Mouse (Mus musculus) testis, adult 2 months (tissue): ENCODE results near the gene Samm50. TPM values are rescaled to one million over a fixed set of nuclear protein-coding genes. Genes with fewer than 3 reads are reported as not detected.

Source experiments
- H3K27ac ChIP-seq: fragments of 200-500 bp; 2 replicates; pipeline ENCODE4 v1.5.1; 2012; ENCODE audit warnings: low read depth, low read length; ENCODE audit not compliant: control insufficient read depth, insufficient read depth
- H3K27me3 ChIP-seq: fragments of 200-500 bp; 2 replicates; pipeline ENCODE4 v1.6.1; 2012; ENCODE audit warnings: mild to moderate bottlenecking, low read length, moderate library complexity; ENCODE audit not compliant: control insufficient read depth, insufficient read depth
- H3K36me3 ChIP-seq: fragments of 200-500 bp; 2 replicates; pipeline ENCODE4 v1.6.1; 2012; ENCODE audit warnings: mild to moderate bottlenecking, low read length; ENCODE audit not compliant: control insufficient read depth, insufficient read depth
- H3K4me1 ChIP-seq: fragments of 200-500 bp; 2 replicates; pipeline ENCODE4 v1.6.1; 2012; ENCODE audit warnings: low read length; ENCODE audit not compliant: control insufficient read depth, insufficient read depth
- H3K4me3 ChIP-seq: fragments of 200-500 bp; 2 replicates; pipeline ENCODE4 v1.5.1; 2012; ENCODE audit warnings: low read depth, mild to moderate bottlenecking, low read length, moderate library complexity, mixed read lengths; ENCODE audit not compliant: control insufficient read depth
- CTCF ChIP-seq: fragments of 200-500 bp; IDR thresholded peaks from 2 replicates; pipeline ENCODE4 v1.5.1; 2012; ENCODE audit warnings: low read depth, mild to moderate bottlenecking, inconsistent platforms, low read length, moderate library complexity; ENCODE audit not compliant: control insufficient read depth, insufficient read depth, insufficient replicate concordance
- POLR2A ChIP-seq: fragments of 200-500 bp; IDR thresholded peaks from 2 replicates; pipeline ENCODE4 v1.6.1; 2012; ENCODE audit warnings: low read depth, mild to moderate bottlenecking, inconsistent platforms, low read length, moderate library complexity; ENCODE audit not compliant: control insufficient read depth
- polyA plus RNA-seq: library from polyadenylated mRNA; depleted of rRNA; stranded (reverse); fragments of >200 nt; gene quantifications from 2 replicates; pipeline ENCODE4 v1.2.3, GENCODE M21; 2012

The Samm50 gene
- polyA plus RNA-seq, 1 experiment, result 8.7 TPM

- Histone ChIP-seq H3K27ac (peak overlapping the region; percentile 14; the same call in 1 of the 2 replicates), H3K4me1 (peaks cover 2% of the 10 kb centered on the region; the same call in 1 of the 2 replicates)
- TF ChIP-seq POLR2A, result no peak
Measured at GRCm38 (mm10) chr15:84216461-84217084, 24.5 kb downstream of the Samm50 start.

GRCm38 (mm10) chr15:84217969-84218782, 26.1 kb downstream of the Samm50 start:
- TF ChIP-seq POLR2A (no peak), CTCF (no peak)
- no peaks in the 10 kb centered on the region for H3K36me3 ChIP-seq
- no peak overlapping the region for H3K27ac ChIP-seq
- no peaks in the 10 kb centered on the region for H3K27me3 ChIP-seq
- H3K4me3 ChIP-seq, result no peak overlapping the region
- H3K4me1 ChIP-seq, result no peaks in the 10 kb centered on the region

More at GRCm38 (mm10) chr15:84216461-84217084, 24.5 kb downstream of the Samm50 start:
- H3K27me3 ChIP-seq, result no peaks in the 10 kb centered on the region
- no peaks in the 10 kb centered on the region for H3K36me3 ChIP-seq
- H3K4me3 ChIP-seq, result peak overlapping the region; percentile 66

GRCm38 (mm10) chr15:84218783-84219271, 26.8 kb downstream of the Samm50 start:
- H3K27me3 ChIP-seq, result no peaks in the 10 kb centered on the region
- H3K36me3 ChIP-seq, result no peaks in the 10 kb centered on the region
- H3K4me1 ChIP-seq, result no peaks in the 10 kb centered on the region
- no peak overlapping the region for H3K27ac ChIP-seq
- no peak for TF ChIP-seq POLR2A
- no peak for TF ChIP-seq CTCF
- no peak overlapping the region for H3K4me3 ChIP-seq

- TF ChIP-seq CTCF (no peak), POLR2A (no peak)
- H3K27me3 ChIP-seq, result no peaks in the 10 kb centered on the region
- H3K36me3 ChIP-seq, result no peaks in the 10 kb centered on the region
- no peak overlapping the region for H3K27ac ChIP-seq
- no peaks in the 10 kb centered on the region for H3K4me1 ChIP-seq
- no peak overlapping the region for H3K4me3 ChIP-seq
Measured at GRCm38 (mm10) chr15:84221539-84221938, 29.5 kb downstream of the Samm50 start.

GRCm38 (mm10) chr15:84223423-84223822, 31.4 kb downstream of the Samm50 start:
- no peak for TF ChIP-seq POLR2A
- TF ChIP-seq CTCF, result no peak; the same call in 1 of the 2 replicates

GRCm38 (mm10) chr15:84224779-84225178, 32.7 kb downstream of the Samm50 start:
- no peak overlapping the region for H3K4me3 ChIP-seq
- no peaks in the 10 kb centered on the region for H3K4me1 ChIP-seq
- H3K36me3 ChIP-seq, result no peaks in the 10 kb centered on the region
- H3K27ac ChIP-seq, result no peak overlapping the region
- TF ChIP-seq CTCF (no peak), POLR2A (no peak)
- H3K27me3 ChIP-seq, result no peaks in the 10 kb centered on the region

More at GRCm38 (mm10) chr15:84223423-84223822, 31.4 kb downstream of the Samm50 start:
- no peaks in the 10 kb centered on the region for H3K4me1 ChIP-seq
- no peaks in the 10 kb centered on the region for H3K36me3 ChIP-seq
- H3K27me3 ChIP-seq, result no peaks in the 10 kb centered on the region
- H3K4me3 ChIP-seq, result no peak overlapping the region
- no peak overlapping the region for H3K27ac ChIP-seq

GRCm38 (mm10) chr15:84226918-84227317, 34.9 kb downstream of the Samm50 start:
- no peak overlapping the region for H3K4me3 ChIP-seq
- H3K27me3 ChIP-seq, result no peaks in the 10 kb centered on the region
- no peaks in the 10 kb centered on the region for H3K4me1 ChIP-seq
- no peak overlapping the region for H3K27ac ChIP-seq
- no peaks in the 10 kb centered on the region for H3K36me3 ChIP-seq
- TF ChIP-seq POLR2A (no peak), CTCF (no peak)
